Mouse (Mus musculus) CH12.LX (cell line): ENCODE data around the gene Nt5c. TPM values are rescaled to one million over a fixed set of nuclear protein-coding genes. Genes with fewer than 3 reads are reported as not detected.
A peak's percentile ranks its signal among the peaks of the same experiment; 100 is the strongest.

Source experiments
- DNase-seq: peaks from one replicate; pipeline ENCODE4 v3.0.0-alpha.2; 2013; ENCODE audit errors: extremely low read depth
- H3K27ac ChIP-seq: 2 replicates; pipeline ENCODE4 v1.5.1; 2012; ENCODE audit warnings: low read depth, mild to moderate bottlenecking, control low read depth, moderate library complexity; ENCODE audit not compliant: insufficient read depth
- H3K27me3 ChIP-seq: replicated peaks from 2 replicates; pipeline ENCODE3; 2012; ENCODE audit warnings: inconsistent platforms
- H3K36me3 ChIP-seq, 2 experiments: replicated peaks in 1 of 2; 2 replicates each; pipeline versions ENCODE3 to v1.6.1; 2012; ENCODE audit warnings: inconsistent platforms in 1 of 2, low read length in 1 of 2, mild to moderate bottlenecking in 1 of 2, mixed read lengths in 1 of 2, moderate library complexity in 1 of 2; ENCODE audit not compliant: control insufficient read depth in 1 of 2, insufficient read depth in 1 of 2
- H3K4me1 ChIP-seq, 2 experiments: 2 replicates each; pipeline ENCODE4 v1.6.1; 2012; ENCODE audit warnings: inconsistent platforms in 1 of 2, moderate library complexity in 1 of 2; ENCODE audit not compliant: insufficient read depth in 2 of 2, control insufficient read depth in 1 of 2
- H3K4me2 ChIP-seq: 2 replicates; pipeline ENCODE4 v1.6.1; 2012; ENCODE audit warnings: low read depth, mild to moderate bottlenecking, control low read depth; ENCODE audit not compliant: poor library complexity, insufficient read depth, severe bottlenecking
- H3K4me3 ChIP-seq, 3 experiments: fragments of 150-350 bp in 1 of 3; sonication (generic) in 1 of 3; replicated peaks in 1 of 3; 2 replicates each; pipeline versions ENCODE3 to v1.5.1; 2011 to 2012; ENCODE audit warnings: low read depth in 2 of 3, low read length in 2 of 3, mild to moderate bottlenecking in 2 of 3, moderate library complexity in 2 of 3, control low read depth in 1 of 3, improper control_type of control experiment in 1 of 3, inconsistent platforms in 1 of 3, mixed read lengths in 1 of 3; ENCODE audit not compliant: poor library complexity in 1 of 3
- H3K79me2 ChIP-seq: replicated peaks from 2 replicates; pipeline ENCODE4 v1.6.1; 2012; ENCODE audit warnings: mild to moderate bottlenecking, moderate library complexity; ENCODE audit not compliant: control insufficient read depth, poor library complexity, insufficient read depth, severe bottlenecking; ENCODE audit errors: extremely low read depth
- H3K9ac ChIP-seq: 2 replicates; pipeline ENCODE4 v1.6.1; 2012; ENCODE audit warnings: low read depth, mild to moderate bottlenecking, control low read depth, moderate library complexity; ENCODE audit not compliant: insufficient read depth
- H3K9me3 ChIP-seq: replicated peaks from 2 replicates; pipeline ENCODE3; 2012; ENCODE audit warnings: low read length, inconsistent platforms, mixed read lengths
- CHD2 ChIP-seq: IDR thresholded peaks from 2 replicates; pipeline ENCODE4 v1.6.1; 2011; ENCODE audit warnings: low read length, improper control_type of control experiment
- EP300 ChIP-seq: IDR thresholded peaks from 2 replicates; pipeline ENCODE4 v1.6.1; 2011; ENCODE audit warnings: low read length, improper control_type of control experiment
- ETS1 ChIP-seq: conservative IDR thresholded peaks from 2 replicates; pipeline ENCODE4 v1.6.1; 2012; ENCODE audit warnings: low read depth, mild to moderate bottlenecking, inconsistent platforms, low read length, improper control_type of control experiment, moderate library complexity
- IRF4 ChIP-seq: IDR thresholded peaks from 2 replicates; pipeline ENCODE4 v1.6.1; 2014; ENCODE audit warnings: low read depth, mild to moderate bottlenecking, inconsistent platforms, low read length, improper control_type of control experiment
- KAT2A ChIP-seq: IDR thresholded peaks from 2 replicates; pipeline ENCODE4 v1.6.1; 2012; ENCODE audit warnings: low read length, improper control_type of control experiment, inconsistent platforms; ENCODE audit not compliant: insufficient replicate concordance
- MAZ ChIP-seq: IDR thresholded peaks from 2 replicates; pipeline ENCODE4 v1.6.1; 2012; ENCODE audit warnings: low read depth, mild to moderate bottlenecking, inconsistent platforms, low read length, improper control_type of control experiment, moderate library complexity
- MEF2A ChIP-seq: IDR thresholded peaks from 2 replicates; pipeline ENCODE4 v1.6.1; 2014; ENCODE audit warnings: low read depth, mild to moderate bottlenecking, inconsistent platforms, low read length, improper control_type of control experiment, borderline replicate concordance
- MXI1 ChIP-seq: IDR thresholded peaks from 2 replicates; pipeline ENCODE4 v1.6.1; 2011; ENCODE audit warnings: mild to moderate bottlenecking, low read depth, low read length, improper control_type of control experiment
- PAX5 ChIP-seq: IDR thresholded peaks from 2 replicates; pipeline ENCODE4 v1.6.1; 2012; ENCODE audit warnings: low read length, inconsistent platforms, mixed read lengths
- RAD21 ChIP-seq: IDR thresholded peaks from 2 replicates; pipeline ENCODE4 v1.6.1; 2011; ENCODE audit warnings: low read depth, mild to moderate bottlenecking, low read length, improper control_type of control experiment, moderate library complexity
- SIN3A ChIP-seq: IDR thresholded peaks from 2 replicates; pipeline ENCODE4 v1.6.1; 2012; ENCODE audit warnings: low read length, improper control_type of control experiment, inconsistent platforms
- TCF12 ChIP-seq: IDR thresholded peaks from 2 replicates; pipeline ENCODE4 v1.6.1; 2014; ENCODE audit warnings: low read depth, mild to moderate bottlenecking, inconsistent platforms, low read length, improper control_type of control experiment
- USF2 ChIP-seq: conservative IDR thresholded peaks from 2 replicates; pipeline ENCODE4 v1.6.1; 2011; ENCODE audit warnings: low read depth, low read length, improper control_type of control experiment
- ZKSCAN1 ChIP-seq: IDR thresholded peaks from 2 replicates; pipeline ENCODE4 v1.6.1; 2012; ENCODE audit warnings: low read depth, inconsistent platforms, low read length, improper control_type of control experiment, borderline replicate concordance
- dilution Hi-C: fragments of 300-500 bp; cut with MboI; formaldehyde crosslinking; loops from 2 replicates; pipeline ENCODE4 v1.14.3; 2020; ENCODE audit warnings: low sequenced_read_pairs; ENCODE audit not compliant: extremely low pct_unique_long_range_greater_than_20kb, extremely low pct_ligation_motif_present
- in situ Hi-C: fragments of 300-500 bp; cut with MboI; formaldehyde crosslinking; loops from 3 replicates; pipeline ENCODE4 v1.14.3; 2019; ENCODE audit warnings: low sequenced_read_pairs, low pct_ligation_motif_present, low pct_unique_long_range_greater_than_20kb, mixed read lengths
- polyA plus RNA-seq: library from polyadenylated mRNA; unstranded; fragments of >175 nt; gene quantifications from 2 replicates; pipeline ENCODE4 v1.2.1, GENCODE M21; 2012; ENCODE audit warnings: low read depth; ENCODE audit not compliant: insufficient read length
- total RNA-seq, 2 experiments: library from RNA; depleted of rRNA; stranded (reverse); fragments of 300-350 nt in 1 of 2; fragments of >200 nt in 1 of 2; gene quantifications; 2 replicates each; pipeline ENCODE4 v1.2.3; 2012 to 2014

Nt5c gene
- total and polyA plus RNA-seq, 3 experiments: 65.3 to 175 (median 151) TPM

DNA sequence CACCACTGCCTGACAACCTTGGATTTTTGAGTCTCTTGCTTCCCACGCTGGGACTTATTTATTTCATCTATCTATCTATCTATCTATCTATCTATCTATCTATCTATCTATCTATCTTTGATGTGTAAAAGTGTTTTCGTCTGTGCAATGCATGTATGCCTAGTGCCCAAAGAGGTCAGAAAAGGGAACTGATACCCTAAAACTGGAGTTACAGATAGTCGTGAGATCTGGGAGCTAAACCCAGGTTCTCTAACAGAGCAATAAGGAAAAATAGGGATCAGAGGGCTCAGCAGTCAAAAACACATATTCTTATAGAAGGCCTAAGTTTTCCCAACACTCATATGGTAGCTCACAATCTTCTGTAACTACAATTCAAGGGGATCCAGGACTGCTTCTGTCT, 27.9 kb upstream of the Nt5c start:
- dilution Hi-C loops: no loop called here
- no peak overlapping the region for H3K4me3 ChIP-seq
- H3K9ac ChIP-seq: no peak overlapping the region
- no peak overlapping the region for H3K4me2 ChIP-seq
- peaks cover 9 to 46% of the 10 kb centered on the region in 2 experiments for H3K4me1 ChIP-seq
- H3K9me3 ChIP-seq: no peaks in the 10 kb centered on the region
- H3K36me3 ChIP-seq: peaks cover 10 to 26% of the 10 kb centered on the region in 2 experiments
- 0 out of 2 replicates have a peak, but pooled peaks cover 4% of the 10 kb centered on the region for H3K79me2 ChIP-seq
- H3K27me3 ChIP-seq: no peaks in the 10 kb centered on the region
- peak; percentile 76; the same call in 1 of the 2 replicates for TF ChIP-seq IRF4
- no peak for TF ChIP-seq CHD2
- no peak for TF ChIP-seq PAX5
- peak; percentile 62; the same call in 1 of the 2 replicates for TF ChIP-seq EP300
- DNase-seq: no peak
- in situ Hi-C loops: no loop called here
- H3K27ac ChIP-seq: no peak overlapping the region

- Histone ChIP-seq H3K27me3 (no peaks in the 10 kb centered on the region), H3K36me3 (peaks cover 6 to 18% of the 10 kb centered on the region in 2 experiments), H3K4me2 (peak overlapping the region; percentile 55), H3K4me1 (peaks cover 9 to 46% of the 10 kb centered on the region in 2 experiments), H3K9ac (peak overlapping the region; percentile 26; the same call in 1 of the 2 replicates), H3K4me3 (no peak overlapping the region), H3K27ac (no peak overlapping the region; the same call in 1 of the 2 replicates), H3K79me2 (peaks cover 5% of the 10 kb centered on the region), H3K9me3 (no peaks in the 10 kb centered on the region)
- dilution Hi-C loops: no loop called here
- TF ChIP-seq USF2 (no peak), MEF2A (peak; percentile 95), ETS1 (peak; percentile 53; the same call in 1 of the 2 replicates), MXI1 (peak; percentile 35; the same call in 1 of the 2 replicates), MAZ (no peak), KAT2A (no peak), RAD21 (no peak), TCF12 (peak; percentile 28; the same call in 1 of the 2 replicates), ZKSCAN1 (no peak), IRF4 (peak; percentile 48; the same call in 1 of the 2 replicates), SIN3A (peak; percentile 41; the same call in 1 of the 2 replicates)
- in situ Hi-C loops: no loop called here
- peak; percentile 62 for DNase-seq
These were observed 27.0 kb upstream of the Nt5c start for GRCm38 (mm10) chr11:115518693-115519092.
